In genomic region chr14:79164925-79165324, GRCm38 (mm10) we compare ENCODE assay signal across 13 mouse cellular contexts.
DNase-seq lines count a peak whose midpoint lies in the region; ATAC-seq and TF ChIP-seq lines count a peak whose summit lies in the region.
"Had no signal": no experiment of that assay in that cellular context is flagged by ENCODE, and none has a peak within 500 bp of the region (broad histone marks: within the 10 kb centered on the region; RNA-seq: fewer than 3 reads in every experiment).

No protein-coding gene starts in this region.

- H3K79me2 ChIP-seq in heart, adult 2 months (replicated peaks; ENCODE audit: control insufficient read depth, insufficient read depth, low read length), result no peaks in the 10 kb centered on the region

- H3K27me3 ChIP-seq in heart, adult 2 months (ENCODE audit: control insufficient read depth, insufficient read depth, low read length), result no peaks in the 10 kb centered on the region
- H3K27me3 ChIP-seq in midbrain, embryonic 11.5 days (ENCODE audit: control insufficient read depth, insufficient read depth, low read length), result no peaks in the 10 kb centered on the region
- no peaks in the 10 kb centered on the region for H3K27me3 ChIP-seq in midbrain, embryonic 15.5 days (replicated peaks)

- intact Hi-C loops in heart, adult 2 months (cut with DNase I), result no loop called here

- no peak for TF ChIP-seq EP300 in heart, adult 2 months (IDR thresholded peaks at IDR 0.05; ENCODE audit: insufficient read depth, low read depth, low read length)

- no peaks in the 10 kb centered on the region for H3K9me3 ChIP-seq in midbrain, embryonic 11.5 days (ENCODE audit: control insufficient read depth, low read length)
- H3K9me3 ChIP-seq in midbrain, embryonic 15.5 days, result no peaks in the 10 kb centered on the region

- no peak for DNase-seq in heart, adult 2 months
- DNase-seq in heart, postnatal 4 days, result no peak
- peak; percentile 23 for DNase-seq in midbrain, embryonic 11.5 days (ENCODE audit: low spot score, missing footprints)
- DNase-seq in thymus, postnatal 25 days, result peak; percentile 69
- no peak for DNase-seq in frontal cortex, postnatal 25 days (ENCODE audit: low spot score in 2 of 2)
- no peak for DNase-seq in urinary bladder, postnatal 10 days (ENCODE audit: low spot score)
- DNase-seq: cerebellum, postnatal 36 days; heart, postnatal 36 days; midbrain, embryonic 14.5 days; right cerebral cortex, adult 18-20 months had no signal

- 95% methylated on average over 2 of the region's 2 CpGs for WGBS in heart, adult 2 months
- whole genome bisulfite sequencing in midbrain, embryonic 11.5 days, result 92% methylated on average over 2 of the region's 2 CpGs
- 94% methylated on average over 2 of the region's 2 CpGs for WGBS in midbrain, embryonic 15.5 days

- no peak for ATAC-seq in midbrain, embryonic 11.5 days (ENCODE audit: low FRiP score)
- no peak for ATAC-seq in midbrain, embryonic 15.5 days (replicated peaks)
- ATAC-seq: forebrain, embryonic 16.5 days had no signal

- no peak overlapping the region for H3K4me3 ChIP-seq in heart, adult 2 months
- H3K4me3 ChIP-seq in midbrain, embryonic 11.5 days (ENCODE audit: low read depth, low read length), result no peak overlapping the region
- H3K4me3 ChIP-seq in midbrain, embryonic 15.5 days, result no peak overlapping the region
- no peak overlapping the region for H3K4me3 ChIP-seq in cortical plate, adult 2 months (ENCODE audit: insufficient read depth, low read length)

- no peak overlapping the region for H3K4me2 ChIP-seq in midbrain, embryonic 11.5 days
- H3K4me2 ChIP-seq in midbrain, embryonic 15.5 days, result no peak overlapping the region

- H3K36me3 ChIP-seq in heart, adult 2 months (ENCODE audit: control insufficient read depth, insufficient read depth, low read length), result peaks cover 15% of the 10 kb centered on the region
- H3K36me3 ChIP-seq in midbrain, embryonic 11.5 days (ENCODE audit: control insufficient read depth, insufficient read depth, low read length), result no peaks in the 10 kb centered on the region
- no peaks in the 10 kb centered on the region for H3K36me3 ChIP-seq in midbrain, embryonic 15.5 days (replicated peaks)

- peak overlapping the region; percentile 50 for H3K27ac ChIP-seq in heart, adult 2 months
- no peak overlapping the region for H3K27ac ChIP-seq in midbrain, embryonic 11.5 days (ENCODE audit: low read depth, low read length)
- H3K27ac ChIP-seq in midbrain, embryonic 15.5 days, result no peak overlapping the region
- H3K27ac ChIP-seq in cortical plate, adult 2 months (ENCODE audit: insufficient read depth, low read length), result no peak overlapping the region

- TF ChIP-seq POLR2A in heart, adult 2 months (IDR thresholded peaks at IDR 0.05; ENCODE audit: insufficient read depth, low read depth, low read length), result no peak
- no peak for TF ChIP-seq POLR2A in cortical plate, adult 2 months (IDR thresholded peaks at IDR 0.05; ENCODE audit: extremely low read depth, insufficient read depth, low read length)

- H3K9ac ChIP-seq in heart, adult 2 months (ENCODE audit: low read depth, low read length), result no peak overlapping the region
- H3K9ac ChIP-seq in midbrain, embryonic 11.5 days (ENCODE audit: low read length), result no peak overlapping the region
- no peak overlapping the region for H3K9ac ChIP-seq in midbrain, embryonic 15.5 days

- peak; percentile 62 for TF ChIP-seq CTCF in heart, adult 2 months (IDR thresholded peaks at IDR 0.05)
- TF ChIP-seq CTCF in cortical plate, adult 2 months (IDR thresholded peaks at IDR 0.05; ENCODE audit: extremely low read depth, insufficient read depth, low read length), result peak; percentile 43; the same call in 1 of the 2 replicates

- H3K4me1 ChIP-seq in heart, adult 2 months (ENCODE audit: control insufficient read depth, insufficient read depth, low read length), result peaks cover 5% of the 10 kb centered on the region
- no peaks in the 10 kb centered on the region for H3K4me1 ChIP-seq in midbrain, embryonic 11.5 days (ENCODE audit: control insufficient read depth, insufficient read depth, low read length)
- H3K4me1 ChIP-seq in midbrain, embryonic 15.5 days, result no peaks in the 10 kb centered on the region
- no peaks in the 10 kb centered on the region for H3K4me1 ChIP-seq in cortical plate, adult 2 months (ENCODE audit: control insufficient read depth, insufficient read depth, low read length)

Comparison
In these comparisons a context has a peak if more than half of its experiments do, and no peak if none do; other contexts are left out.
1. DNase-seq: peak in midbrain, embryonic 11.5 days (single experiment) and thymus, postnatal 25 days (single experiment); none in heart, adult 2 months (0 of 2), heart, postnatal 4 days (single experiment), frontal cortex, postnatal 25 days (0 of 2) and urinary bladder, postnatal 10 days (single experiment).